Mouse (Mus musculus): ENCODE measurements at regions not wholly inside any gene's neighbourhood (a gene's known extent, or its start where the extent isn't known, plus 50 kb on each side); places are given as distances from the start of the nearest gene placed in this dataset.

DNA sequence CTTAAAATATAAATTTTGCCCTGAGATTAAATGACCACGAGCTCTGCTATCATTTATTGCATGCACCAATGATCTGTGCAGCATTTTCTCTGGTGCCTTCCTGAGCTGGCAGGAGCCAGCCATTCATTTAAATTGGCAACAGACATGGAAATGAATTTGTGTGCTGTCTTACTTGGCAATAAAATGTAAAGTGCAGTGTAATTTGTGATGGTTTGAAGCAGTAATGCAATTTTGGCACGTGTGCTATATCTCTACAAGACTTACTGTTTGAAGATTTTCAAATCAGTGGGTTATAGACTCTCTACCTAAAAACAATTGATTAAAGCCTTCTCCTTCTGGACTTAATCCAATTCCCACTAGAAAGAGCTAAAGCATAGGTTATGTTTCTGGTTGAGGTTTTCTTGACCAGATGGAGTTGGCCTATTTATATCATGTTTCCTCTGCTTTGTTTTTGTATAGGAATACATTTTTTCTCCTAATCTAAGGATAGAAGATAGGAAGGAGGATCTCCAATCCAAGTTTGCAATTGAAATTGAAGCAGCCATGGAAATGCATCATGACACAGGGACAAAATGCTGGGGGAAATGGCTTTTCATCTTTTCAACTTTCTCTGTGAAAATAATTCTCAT is 557.6 kb downstream of the Hace1 start:
- TF ChIP-seq POLR2A (IDR thresholded peaks at IDR 0.05; ENCODE audit: borderline replicate concordance, extremely low read depth, insufficient read depth, insufficient read length, poor library complexity, severe bottlenecking) (no peak), CTCF (IDR thresholded peaks at IDR 0.05; ENCODE audit: borderline replicate concordance, extremely low read depth, insufficient read depth, insufficient read length) (no peak)

All from brain, embryonic 14.5 days (tissue).